Mouse (Mus musculus) G1E (cell line): ENCODE measurements around the gene Medag. TPM values are rescaled to one million over a fixed set of nuclear protein-coding genes. Genes with fewer than 3 reads are reported as not detected.

Experiments
- ATAC-seq: 2 replicates; pipeline ENCODE4 v1.8.0; 2016; ENCODE audit warnings: mild to moderate bottlenecking; ENCODE audit not compliant: insufficient number of reproducible peaks, poor library complexity, low FRiP score, severe bottlenecking; ENCODE audit errors: extremely low read depth
- DNase-seq: peaks from one replicate; pipeline ENCODE4 v3.0.0; 2012; ENCODE audit warnings: low spot score
- H3K27me3 ChIP-seq: 2 replicates; pipeline ENCODE4 v1.6.1; 2012; ENCODE audit warnings: mild to moderate bottlenecking, low read length, inconsistent platforms; ENCODE audit not compliant: insufficient read depth
- H3K36me3 ChIP-seq: replicated peaks from 2 replicates; pipeline ENCODE3; 2012; ENCODE audit warnings: mild to moderate bottlenecking, inconsistent platforms
- H3K4me1 ChIP-seq: 2 replicates; pipeline ENCODE4 v1.6.1; 2012; ENCODE audit warnings: low read depth, low read length, inconsistent platforms, mixed read lengths; ENCODE audit not compliant: insufficient read depth
- H3K4me3 ChIP-seq: 2 replicates; pipeline ENCODE4 v1.5.1; 2012; ENCODE audit warnings: low read depth, mild to moderate bottlenecking, inconsistent platforms, low read length, moderate library complexity, mixed read lengths
- H3K9me3 ChIP-seq: replicated peaks from 2 replicates; pipeline ENCODE4 v1.6.1; 2012; ENCODE audit warnings: inconsistent platforms
- CTCF ChIP-seq: IDR thresholded peaks from 2 replicates; pipeline ENCODE4 v1.5.1; 2012; ENCODE audit warnings: low read depth, low read length, inconsistent platforms, mixed read lengths
- GATA1 ChIP-seq: IDR thresholded peaks from 2 replicates; pipeline ENCODE4 v1.6.1; 2012; ENCODE audit warnings: borderline replicate concordance, low read length, inconsistent platforms, mixed read lengths
- GATA2 ChIP-seq: IDR thresholded peaks from 2 replicates; pipeline ENCODE4 v1.6.1; 2012; ENCODE audit warnings: low read depth, low read length, inconsistent platforms, borderline replicate concordance
- POLR2AphosphoS5 ChIP-seq: IDR thresholded peaks from 2 replicates; pipeline ENCODE4 v1.6.1; 2012; ENCODE audit warnings: low read depth, low read length, inconsistent platforms; ENCODE audit not compliant: insufficient replicate concordance
- TAL1 ChIP-seq: conservative IDR thresholded peaks from 2 replicates; pipeline ENCODE4 v1.6.1; 2012; ENCODE audit warnings: low read depth, low read length, inconsistent platforms, mixed read lengths
- polyA plus RNA-seq: library from polyadenylated mRNA; stranded (reverse); fragments of >175 nt; gene quantifications from 2 replicates; pipeline ENCODE4 v1.2.3, GENCODE M21; 2012
- total RNA-seq, 2 experiments: library from RNA; stranded (forward) in 1 of 2; stranded (reverse) in 1 of 2; fragments of 200-1000 nt in 1 of 2; fragments of >200 nt in 1 of 2; fragmentation: Nextera tagmentation in 1 of 2; gene quantifications; 2 replicates each; pipeline ENCODE4 v1.2.3; 2014 to 2017

Gene Medag
- total and polyA plus RNA-seq, 3 experiments: 0.11 TPM; not detected in 2

- H3K9me3 ChIP-seq: peaks cover 31% of the 10 kb centered on the region
- H3K27me3 ChIP-seq: no peaks in the 10 kb centered on the region
- no peaks in the 10 kb centered on the region for H3K4me1 ChIP-seq
- TF ChIP-seq GATA2: no peak
- TF ChIP-seq TAL1: no peak
- no peak for TF ChIP-seq CTCF
- no peak for TF ChIP-seq GATA1
- TF ChIP-seq POLR2AphosphoS5: no peak
- no peaks in the 10 kb centered on the region for H3K36me3 ChIP-seq
- ATAC-seq (no peak), DNase-seq (no peak)
- H3K4me3 ChIP-seq: no peak overlapping the region
Measured at GRCm38 (mm10) chr5:149426525-149426924, 15.0 kb downstream of the Medag start.

DNA sequence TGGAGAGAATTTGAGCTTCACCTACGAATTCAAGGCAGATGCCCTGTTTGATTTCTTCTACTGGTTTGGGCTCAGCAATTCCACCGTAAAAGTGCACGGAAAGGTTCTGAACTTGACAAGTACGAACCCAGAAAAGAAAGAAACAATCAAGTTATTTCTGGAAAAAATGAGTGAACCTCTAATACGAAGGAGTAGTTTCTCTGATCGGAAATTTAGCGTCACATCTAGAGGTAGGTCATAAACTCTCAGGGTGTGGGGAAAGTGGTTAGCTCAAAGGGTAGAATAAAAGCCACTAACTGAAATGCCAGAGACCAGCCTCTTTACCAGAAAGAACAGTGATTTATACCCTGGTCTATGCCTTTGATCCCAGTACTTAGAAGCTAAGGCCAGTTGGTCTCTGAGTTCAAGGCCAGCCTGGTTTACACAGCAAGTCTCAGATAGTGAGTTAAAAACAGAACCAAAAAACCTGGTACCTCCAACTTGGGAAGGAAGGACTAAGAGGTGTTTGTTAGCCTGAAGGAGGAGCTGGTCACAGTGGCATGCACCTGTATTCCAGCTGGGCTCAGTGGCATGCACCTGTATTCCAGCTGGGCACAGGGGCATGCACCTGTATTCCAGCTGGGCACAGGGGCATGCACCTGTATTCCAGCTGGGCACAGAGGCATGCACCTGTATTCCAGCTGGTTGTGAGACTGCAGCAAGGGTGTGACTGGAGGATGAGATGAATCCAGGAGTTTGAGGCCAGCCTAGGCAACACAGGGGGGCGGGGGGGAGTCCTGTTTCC lies 15.9 kb downstream of the Medag start:
- peaks cover 30% of the 10 kb centered on the region for H3K9me3 ChIP-seq
- DNase-seq (no peak), ATAC-seq (no peak)
- H3K4me3 ChIP-seq: no peak overlapping the region
- no peak for TF ChIP-seq GATA2
- TF ChIP-seq POLR2AphosphoS5: no peak
- TF ChIP-seq TAL1: no peak
- TF ChIP-seq GATA1: no peak
- TF ChIP-seq CTCF: no peak
- H3K36me3 ChIP-seq: no peaks in the 10 kb centered on the region
- H3K27me3 ChIP-seq: no peaks in the 10 kb centered on the region
- H3K4me1 ChIP-seq: no peaks in the 10 kb centered on the region

- Histone ChIP-seq H3K27me3 (no peaks in the 10 kb centered on the region), H3K4me1 (no peaks in the 10 kb centered on the region), H3K36me3 (no peaks in the 10 kb centered on the region), H3K4me3 (no peak overlapping the region), H3K9me3 (peaks cover 33% of the 10 kb centered on the region)
- no peak for TF ChIP-seq TAL1
- TF ChIP-seq GATA1: no peak
- no peak for TF ChIP-seq POLR2AphosphoS5
- no peak for TF ChIP-seq GATA2
- ATAC-seq: peak; percentile 65
- no peak for DNase-seq
Measured at GRCm38 (mm10) chr5:149428347-149428746, 16.8 kb downstream of the Medag start.

- DNase-seq (no peak), ATAC-seq (peak; percentile 40; the same call in 1 of the 2 replicates)
- Histone ChIP-seq H3K36me3 (no peaks in the 10 kb centered on the region), H3K9me3 (peaks cover 29% of the 10 kb centered on the region), H3K4me3 (no peak overlapping the region), H3K4me1 (no peaks in the 10 kb centered on the region), H3K27me3 (no peaks in the 10 kb centered on the region)
- TF ChIP-seq GATA1 (no peak), POLR2AphosphoS5 (no peak), GATA2 (no peak), CTCF (no peak), TAL1 (no peak)
Measured at GRCm38 (mm10) chr5:149428810-149429255, 17.3 kb downstream of the Medag start.

GRCm38 (mm10) chr5:149429541-149429940 lies 18.0 kb downstream of the Medag start:
- Histone ChIP-seq H3K4me3 (no peak overlapping the region), H3K36me3 (no peaks in the 10 kb centered on the region), H3K4me1 (no peaks in the 10 kb centered on the region), H3K9me3 (peaks cover 31% of the 10 kb centered on the region), H3K27me3 (no peaks in the 10 kb centered on the region)
- no peak for ATAC-seq
- DNase-seq: no peak
- no peak for TF ChIP-seq POLR2AphosphoS5
- no peak for TF ChIP-seq TAL1
- no peak for TF ChIP-seq CTCF
- TF ChIP-seq GATA2: no peak
- no peak for TF ChIP-seq GATA1

GRCm38 (mm10) chr5:149430943-149431342 lies 19.4 kb downstream of the Medag start:
- Histone ChIP-seq H3K27me3 (no peaks in the 10 kb centered on the region), H3K4me1 (no peaks in the 10 kb centered on the region), H3K9me3 (peaks cover 41% of the 10 kb centered on the region), H3K4me3 (no peak overlapping the region), H3K36me3 (no peaks in the 10 kb centered on the region)
- no peak for DNase-seq
- ATAC-seq: no peak
- no peak for TF ChIP-seq CTCF
- TF ChIP-seq TAL1: no peak
- TF ChIP-seq GATA1: no peak
- no peak for TF ChIP-seq POLR2AphosphoS5
- TF ChIP-seq GATA2: no peak
